Comparison of ENCODE assay signal across 19 mouse cellular contexts in genomic region chr9:22679485-22679884, GRCm38 (mm10).
DNase-seq lines count a peak whose midpoint lies in the region; ATAC-seq and TF ChIP-seq lines count a peak whose summit lies in the region.
"Had no signal": no experiment of that assay in that cellular context is flagged by ENCODE, and none has a peak within 500 bp of the region (broad histone marks: within the 10 kb centered on the region; RNA-seq: fewer than 3 reads in every experiment).

No protein-coding gene starts in this region.

- no peak for TF ChIP-seq EP300 in MEL (IDR thresholded peaks at IDR 0.05; ENCODE audit: low read depth in 1 of 2, low read length in 2 of 2)

- H3K36me3 ChIP-seq in MEL (ENCODE audit: control insufficient read depth in 1 of 2, insufficient read depth in 2 of 2, low read length in 2 of 2): peaks cover 0 to 9% of the 10 kb centered on the region in 2 experiments; a peak in 2 of 4 replicates
- H3K36me3 ChIP-seq in kidney, embryonic 16.5 days (ENCODE audit: insufficient read depth, low read length): no peaks in the 10 kb centered on the region
- H3K36me3 ChIP-seq: hindbrain, embryonic 12.5 days; kidney, embryonic 15.5 days; liver, embryonic 13.5 days; stomach, embryonic 15.5 days had no signal

- 92% methylated on average over 4 of the region's 4 CpGs for WGBS in kidney, embryonic 16.5 days

- H3K27me3 ChIP-seq in MEL (ENCODE audit: control insufficient read depth in 1 of 2, insufficient read depth in 2 of 2, low read length in 2 of 2): no peaks in the 10 kb centered on the region
- H3K27me3 ChIP-seq in kidney, embryonic 16.5 days (ENCODE audit: insufficient read depth, low read length): no peaks in the 10 kb centered on the region
- H3K27me3 ChIP-seq: hindbrain, embryonic 12.5 days; kidney, embryonic 15.5 days; liver, embryonic 13.5 days; megakaryocyte, embryonic 14.5 days; Patski; stomach, embryonic 15.5 days had no signal

- peaks cover 7 to 17% of the 10 kb centered on the region in 2 experiments for H3K4me1 ChIP-seq in MEL (ENCODE audit: control insufficient read depth in 1 of 2, insufficient read depth in 2 of 2, low read length in 2 of 2)
- H3K4me1 ChIP-seq in kidney, embryonic 16.5 days (ENCODE audit: insufficient read depth, low read length): no peaks in the 10 kb centered on the region
- H3K4me1 ChIP-seq: kidney, embryonic 15.5 days; stomach, embryonic 15.5 days had no signal

- TF ChIP-seq CTCF in layer of hippocampus, adult 2 months (conservative IDR thresholded peaks at IDR 0.05): peak; percentile 53
- TF ChIP-seq CTCF in MEL (IDR thresholded peaks at IDR 0.05 in 2 of 3, conservative IDR thresholded peaks at IDR 0.05 in 1 of 3; ENCODE audit: control insufficient read depth in 1 of 3, insufficient read depth in 1 of 3, low read depth in 2 of 3, low read length in 3 of 3, poor library complexity in 1 of 3, severe bottlenecking in 1 of 3): peak; percentile 63 to 76 (median 65)

- H3K4me2 ChIP-seq in kidney, embryonic 16.5 days (replicated peaks; ENCODE audit: low read depth, low read length): no peak overlapping the region
- H3K4me2 ChIP-seq: hindbrain, embryonic 12.5 days; kidney, embryonic 15.5 days; stomach, embryonic 15.5 days had no signal

- no peaks in the 10 kb centered on the region for H3K79me2 ChIP-seq in MEL (ENCODE audit: control insufficient read depth, insufficient read depth, low read length, poor library complexity)

- no peak overlapping the region for H3K4me3 ChIP-seq in layer of hippocampus, adult 2 months
- no peak overlapping the region for H3K4me3 ChIP-seq in MEL (ENCODE audit: control insufficient read depth in 1 of 2, insufficient read depth in 1 of 2, low read depth in 2 of 2, low read length in 2 of 2)
- H3K4me3 ChIP-seq in kidney, embryonic 16.5 days (ENCODE audit: low read length): no peak overlapping the region
- H3K4me3 ChIP-seq: hindbrain, embryonic 12.5 days; kidney, embryonic 15.5 days; liver, embryonic 13.5 days; megakaryocyte, embryonic 14.5 days; stomach, embryonic 15.5 days had no signal

- peak; percentile 68 for ATAC-seq in megakaryocyte progenitor cell, adult 5-6 weeks (replicated peaks; ENCODE audit: poor library complexity)
- ATAC-seq in kidney, embryonic 16.5 days (ENCODE audit: low FRiP score, low TSS enrichment): no peak
- ATAC-seq: activated CD4-positive, CD25-positive, alpha-beta regulatory T cell, adult 4 months; Patski had no signal

- peak; percentile 15 for TF ChIP-seq RAD21 in MEL (IDR thresholded peaks at IDR 0.05; ENCODE audit: low read depth, low read length)

- no peak for TF ChIP-seq POLR2A in MEL (IDR thresholded peaks at IDR 0.05; ENCODE audit: control insufficient read depth in 1 of 2, insufficient read depth in 1 of 2, low read depth in 1 of 2, low read length in 2 of 2, poor library complexity in 1 of 2)

- H3K27ac ChIP-seq in layer of hippocampus, adult 2 months: no peak overlapping the region
- H3K27ac ChIP-seq in MEL (ENCODE audit: control insufficient read depth, low read depth, low read length): no peak overlapping the region
- no peak overlapping the region for H3K27ac ChIP-seq in kidney, embryonic 16.5 days (ENCODE audit: low read length)
- H3K27ac ChIP-seq: hindbrain, embryonic 12.5 days; kidney, embryonic 15.5 days; liver, embryonic 13.5 days; stomach, embryonic 15.5 days had no signal

- no peaks in the 10 kb centered on the region for H3K9me3 ChIP-seq in MEL (replicated peaks; ENCODE audit: insufficient read depth, low read length)
- no peaks in the 10 kb centered on the region for H3K9me3 ChIP-seq in kidney, embryonic 16.5 days (ENCODE audit: low read length)
- H3K9me3 ChIP-seq: hindbrain, embryonic 12.5 days; kidney, embryonic 15.5 days; liver, embryonic 13.5 days; megakaryocyte, embryonic 14.5 days; stomach, embryonic 15.5 days had no signal

- no peak for DNase-seq in layer of hippocampus, adult 2 months (ENCODE audit: low spot score in 2 of 2)
- no peak for DNase-seq in layer of hippocampus, postnatal 36 days
- DNase-seq in 416B (ENCODE audit: low read depth) (peak; percentile 13), MEL (ENCODE audit: low read depth, low spot score) (peak; percentile 80)
- DNase-seq in layer of hippocampus, postnatal 14 days (ENCODE audit: low spot score in 2 of 2): no peak
- DNase-seq in layer of hippocampus, adult 11-12 months (ENCODE audit: low spot score): no peak
- DNase-seq: adrenal gland, postnatal 14 days; cerebellum, adult 8-10 months; liver, embryonic 13.5 days; lung, postnatal 10 days; thymus, postnatal 14 days had no signal

- H3K9ac ChIP-seq in MEL (ENCODE audit: control insufficient read depth, low read depth, low read length, poor library complexity, severe bottlenecking): no peak overlapping the region
- H3K9ac ChIP-seq in kidney, embryonic 16.5 days (replicated peaks; ENCODE audit: low read length): no peak overlapping the region
- H3K9ac ChIP-seq: hindbrain, embryonic 12.5 days; kidney, embryonic 15.5 days; liver, embryonic 13.5 days; stomach, embryonic 15.5 days had no signal

TF ChIP-seq in MEL, 35 proteins besides CTCF, POLR2A, EP300 and RAD21:
- TF ChIP-seq MXI1 (IDR thresholded peaks at IDR 0.05; ENCODE audit: low read depth, low read length) (no peak), SMC3 (IDR thresholded peaks at IDR 0.05; ENCODE audit: low read depth, low read length) (peak; percentile 48)

Comparison
In these comparisons a context has a peak if more than half of its experiments do, and no peak if none do; other contexts are left out.
1. DNase-seq: peak in 416B (single experiment) and MEL (single experiment); none in layer of hippocampus, adult 2 months (0 of 2), layer of hippocampus, postnatal 36 days (0 of 2), layer of hippocampus, postnatal 14 days (0 of 2) and layer of hippocampus, adult 11-12 months (single experiment).